Mouse (Mus musculus) heart, embryonic 14.5 days (tissue): ENCODE results near the gene Mif4gd. TPM values are rescaled to one million over a fixed set of nuclear protein-coding genes. Genes with fewer than 3 reads are reported as not detected.

Source experiments
- ATAC-seq: fragments of 200-750 bp; cut with Nextera tagmentation; 2 replicates; pipeline ENCODE4 v1.8.0; 2017; ENCODE audit warnings: low read depth, moderate TSS enrichment; ENCODE audit not compliant: insufficient number of reproducible peaks, insufficient read depth, low FRiP score
- H3K27ac ChIP-seq, 2 experiments: fragments of 200-500 bp in 1 of 2; fragments of 300-500 bp in 1 of 2; sonication (generic) in 1 of 2; replicated peaks in 1 of 2; 2 replicates each; pipeline ENCODE4 v1.5.1; 2012 to 2014; ENCODE audit warnings: low read depth in 2 of 2, low read length in 2 of 2, control low read depth in 1 of 2, mild to moderate bottlenecking in 1 of 2, mixed read lengths in 1 of 2; ENCODE audit not compliant: control insufficient read depth in 1 of 2, insufficient read depth in 1 of 2
- H3K27me3 ChIP-seq: fragments of 300-500 bp; sonication (generic); 2 replicates; pipeline ENCODE4 v1.6.1; 2014; ENCODE audit warnings: mild to moderate bottlenecking, low read length, control low read depth; ENCODE audit not compliant: control insufficient read depth, insufficient read depth
- H3K36me3 ChIP-seq: fragments of 300-500 bp; sonication (generic); 2 replicates; pipeline ENCODE4 v1.6.1; 2014; ENCODE audit warnings: mild to moderate bottlenecking, control low read depth, low read length, mixed read lengths; ENCODE audit not compliant: control insufficient read depth, insufficient read depth
- H3K4me1 ChIP-seq, 2 experiments: fragments of 200-500 bp in 1 of 2; fragments of 300-500 bp in 1 of 2; sonication (generic) in 1 of 2; 2 replicates each; pipeline ENCODE4 v1.6.1; 2012 to 2014; ENCODE audit warnings: low read length in 2 of 2, control low read depth in 1 of 2, mixed read lengths in 1 of 2; ENCODE audit not compliant: control insufficient read depth in 2 of 2, insufficient read depth in 2 of 2
- H3K4me2 ChIP-seq: fragments of 300-500 bp; sonication (generic); 2 replicates; pipeline ENCODE4 v1.6.1; 2014; ENCODE audit warnings: mild to moderate bottlenecking, low read length
- H3K4me3 ChIP-seq, 2 experiments: fragments of 200-500 bp in 1 of 2; fragments of 300-500 bp in 1 of 2; sonication (generic) in 1 of 2; 2 replicates each; pipeline ENCODE4 v1.5.1; 2012 to 2014; ENCODE audit warnings: low read length in 2 of 2, mild to moderate bottlenecking in 2 of 2, control low read depth in 1 of 2, low read depth in 1 of 2, moderate library complexity in 1 of 2; ENCODE audit not compliant: control insufficient read depth in 1 of 2, insufficient read depth in 1 of 2
- H3K9ac ChIP-seq: fragments of 300-500 bp; sonication (generic); 2 replicates; pipeline ENCODE4 v1.6.1; 2014; ENCODE audit warnings: mild to moderate bottlenecking, low read length
- H3K9me3 ChIP-seq: fragments of 300-500 bp; sonication (generic); 2 replicates; pipeline ENCODE4 v1.6.1; 2016; ENCODE audit warnings: low read length, control low read depth; ENCODE audit not compliant: control insufficient read depth
- WGBS: fragments of 180-500 bp; shearing (Covaris S2); extraction: QIAGEN DNeasy Blood & Tissue Kit; methylation state at CpG from one replicate; pipeline ENCODE4 v1.1.7; 2014; 5-methylcytosine and 5-hydroxymethylcytosine counted together
- polyA plus RNA-seq: library from polyadenylated mRNA; unstranded; fragments of >200 nt; fragmentation: Nextera tagmentation; extraction: Ambion mirVana; gene quantifications from 2 replicates; pipeline ENCODE4 v1.2.1, GENCODE M21; 2014

Gene Mif4gd
- polyA plus RNA-seq, 1 experiment from 2014 or later, result 32.3 TPM

GRCm38 (mm10) chr11:115627705-115628464 is 15.1 kb upstream of the Mif4gd start, which contains the start of gene Slc25a19:
Slc25a19 (minus strand) TSS chr11:115628295.
- under 1% methylated on average over 47 of the region's 47 CpGs for WGBS
- peak within 1 kb of the TSS; percentile 61 to 65 for H3K27ac ChIP-seq

DNA sequence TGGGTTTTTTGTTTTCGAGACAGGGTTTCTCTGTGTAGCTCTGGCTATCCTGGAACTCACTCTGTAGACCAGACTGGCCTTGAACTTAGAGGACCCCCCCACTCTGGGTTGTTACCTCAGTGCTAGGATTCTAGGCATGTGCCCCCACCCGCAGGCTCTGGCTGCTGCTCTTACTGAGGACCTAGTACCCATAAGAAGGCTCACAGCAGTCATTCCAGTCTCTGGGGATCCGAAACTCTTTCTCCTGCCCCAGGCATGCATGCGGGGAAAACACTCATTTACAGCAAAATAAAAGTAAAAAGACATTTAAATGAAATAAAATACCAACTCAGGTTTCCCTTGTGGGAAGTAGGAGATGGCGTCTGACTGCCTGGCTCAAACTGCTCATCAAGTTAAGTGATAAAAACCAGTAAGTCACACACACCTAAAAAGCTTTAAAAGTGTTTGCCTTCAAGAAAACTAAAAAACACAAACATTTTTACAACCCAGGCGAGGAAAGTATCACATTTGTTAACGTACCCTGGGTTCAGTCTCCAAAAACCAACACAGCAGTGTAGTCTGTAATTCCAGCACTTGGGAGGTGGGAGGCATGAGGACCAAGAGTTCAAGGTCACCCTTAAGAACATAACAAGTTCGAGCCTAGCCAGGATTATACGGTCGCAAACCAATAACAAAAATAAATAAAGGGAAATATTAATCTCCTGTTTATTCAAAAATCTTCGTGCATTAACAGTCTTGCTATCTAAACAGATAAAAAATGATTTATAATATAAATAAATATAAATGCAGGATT is 14.3 kb upstream of the Mif4gd start:
- Histone ChIP-seq H3K27me3 (no peaks in the 10 kb centered on the region), H3K27ac (peak overlapping the region in 1 of 2 experiments; percentile 61; a peak in 2 of 4 replicates)
- 44% methylated on average over 11 of the region's 11 CpGs for WGBS

More at GRCm38 (mm10) chr11:115627705-115628464, 15.1 kb upstream of the Mif4gd start, which contains the start of gene Slc25a19:
- Histone ChIP-seq H3K9ac (peak within 1 kb of the TSS; percentile 80), H3K4me3 (peak within 1 kb of the TSS; percentile 72 to 91), H3K36me3 (peaks cover 14% of the 10 kb centered on the region), H3K9me3 (no peaks in the 10 kb centered on the region), H3K4me2 (peak within 1 kb of the TSS; percentile 85), H3K4me1 (peaks cover 2 to 10% of the 10 kb centered on the region in 2 experiments; a peak in 2 of 4 replicates), H3K27me3 (no peaks in the 10 kb centered on the region)
- peak; percentile 98 for ATAC-seq

DNA sequence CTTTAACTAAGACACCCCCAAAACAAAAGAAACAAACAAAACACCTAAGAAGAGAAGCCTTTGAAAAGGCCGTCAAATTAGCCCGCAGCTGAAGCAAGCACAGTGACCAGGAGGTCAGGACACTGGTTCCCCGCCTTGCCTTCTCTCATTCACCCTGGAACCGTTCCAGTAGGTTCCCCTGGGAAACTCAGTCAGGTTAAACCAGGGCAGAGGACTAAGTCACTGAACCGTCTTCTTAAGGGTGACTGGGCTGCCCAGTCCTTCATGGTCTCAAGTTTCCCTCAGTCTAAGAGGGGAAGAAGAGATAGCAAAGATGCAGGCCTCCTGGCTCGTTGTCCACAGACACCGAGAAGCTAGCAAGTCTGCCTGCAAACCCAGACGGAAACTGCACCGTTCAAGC is 13.1 kb upstream of the Mif4gd start:
- peaks cover 32% of the 10 kb centered on the region for H3K36me3 ChIP-seq
- no peak overlapping the region for H3K9ac ChIP-seq
- H3K27me3 ChIP-seq, result no peaks in the 10 kb centered on the region
- no peak for ATAC-seq
- H3K27ac ChIP-seq, result no peak overlapping the region
- H3K4me3 ChIP-seq, result no peak overlapping the region
- no peaks in the 10 kb centered on the region for H3K9me3 ChIP-seq
- WGBS, result 73% methylated on average over 9 of the region's 9 CpGs
- H3K4me1 ChIP-seq, result peaks cover 2 to 10% of the 10 kb centered on the region in 2 experiments; a peak in 2 of 4 replicates
- H3K4me2 ChIP-seq, result no peak overlapping the region

More for the DNA sequence above, 14.3 kb upstream of the Mif4gd start:
- H3K36me3 ChIP-seq, result peaks cover 22% of the 10 kb centered on the region
- H3K4me2 ChIP-seq, result peak overlapping the region; percentile 85
- H3K9ac ChIP-seq, result peak overlapping the region; percentile 80
- no peaks in the 10 kb centered on the region for H3K9me3 ChIP-seq
- H3K4me3 ChIP-seq, result peak overlapping the region; percentile 72 to 91
- ATAC-seq, result no peak
- H3K4me1 ChIP-seq, result peaks cover 2 to 10% of the 10 kb centered on the region in 2 experiments; a peak in 2 of 4 replicates

DNA sequence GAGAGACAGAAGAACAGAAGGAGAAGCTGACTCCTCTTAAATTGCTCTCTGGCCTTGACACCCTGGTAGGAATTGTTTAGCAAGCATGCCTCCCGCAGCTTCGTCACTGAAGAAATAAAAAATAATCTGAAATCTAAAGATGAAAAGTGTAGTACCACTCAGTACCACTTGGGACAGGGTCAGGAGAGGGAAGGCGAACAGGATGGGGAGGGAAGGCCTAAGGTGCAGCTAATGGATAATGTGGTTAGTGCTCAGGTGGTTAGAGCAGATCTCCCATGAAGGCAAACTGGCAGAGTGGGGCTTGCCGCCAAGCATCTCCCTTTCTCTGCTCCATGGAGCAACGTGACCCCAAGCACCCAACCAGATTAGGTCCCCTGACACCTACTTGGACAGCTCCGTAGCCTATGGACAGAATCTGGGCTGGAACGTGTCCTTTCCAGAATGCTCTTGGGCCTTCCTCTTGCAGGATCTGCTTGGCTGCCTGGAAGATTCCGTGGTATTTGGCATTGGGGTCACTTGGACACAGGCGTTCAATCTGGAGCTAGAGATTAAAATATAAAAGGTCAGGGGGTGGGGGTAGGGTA is 10.8 kb upstream of the Mif4gd start:
- Histone ChIP-seq H3K4me1 (peaks cover 2 to 10% of the 10 kb centered on the region in 2 experiments; a peak in 2 of 4 replicates), H3K9ac (no peak overlapping the region), H3K27me3 (no peaks in the 10 kb centered on the region), H3K4me2 (no peak overlapping the region), H3K4me3 (no peak overlapping the region), H3K36me3 (peaks cover 52% of the 10 kb centered on the region), H3K27ac (no peak overlapping the region), H3K9me3 (no peaks in the 10 kb centered on the region)
- no peak for ATAC-seq
- WGBS, result 78% methylated on average over 9 of the region's 9 CpGs

- no peak for ATAC-seq
- no peaks in the 10 kb centered on the region for H3K27me3 ChIP-seq
- H3K27ac ChIP-seq, result no peak overlapping the region
- H3K9me3 ChIP-seq, result no peaks in the 10 kb centered on the region
- H3K9ac ChIP-seq, result no peak overlapping the region
- peaks cover 10 to 14% of the 10 kb centered on the region in 2 experiments; a peak in 3 of 4 replicates for H3K4me1 ChIP-seq
- peaks cover 79% of the 10 kb centered on the region for H3K36me3 ChIP-seq
- H3K4me2 ChIP-seq, result no peak overlapping the region
- 94% methylated on average over 7 of the region's 7 CpGs for WGBS
- no peak overlapping the region for H3K4me3 ChIP-seq
These were observed 7.2 kb upstream of the Mif4gd start for GRCm38 (mm10) chr11:115619949-115620348.

DNA sequence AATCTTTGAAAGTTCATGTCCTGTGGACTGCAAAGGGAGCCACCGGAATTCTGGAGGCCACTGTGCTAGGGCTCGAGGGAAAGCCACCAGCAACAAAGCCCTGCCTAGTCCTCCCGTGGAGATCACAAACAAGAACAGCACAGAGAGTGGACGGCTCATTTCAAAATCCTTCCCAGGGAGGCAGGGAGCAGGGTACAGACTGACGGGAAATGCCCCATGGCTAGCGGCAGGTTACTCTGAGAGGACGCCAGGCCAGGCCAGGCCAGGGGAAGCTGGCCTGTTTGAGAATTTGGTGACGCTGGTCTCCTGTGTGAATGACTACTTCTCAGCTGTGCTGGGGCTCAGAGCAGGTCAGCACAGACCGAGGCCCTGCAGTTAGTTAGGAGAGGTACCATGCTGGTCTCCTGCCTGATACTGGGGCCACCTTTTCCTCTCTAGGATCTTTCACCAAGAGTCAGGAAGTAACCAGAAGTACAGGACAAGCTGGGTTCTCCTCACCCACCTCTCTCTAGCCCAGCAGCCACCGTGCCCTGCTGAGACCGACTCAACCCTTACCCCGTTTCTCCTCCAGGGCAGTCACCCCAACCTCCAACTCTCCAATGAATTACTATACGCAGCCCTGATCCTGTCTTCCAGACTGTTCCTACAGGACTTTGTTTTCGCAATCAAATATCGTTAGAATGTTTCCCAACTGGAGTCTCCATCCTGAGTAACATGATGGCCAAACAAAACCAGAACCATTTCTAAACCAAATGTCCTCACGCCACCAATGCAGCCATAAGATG is 6.2 kb upstream of the Mif4gd start:
- H3K4me3 ChIP-seq, result no peak overlapping the region
- no peaks in the 10 kb centered on the region for H3K9me3 ChIP-seq
- peaks cover 81% of the 10 kb centered on the region for H3K36me3 ChIP-seq
- no peak for ATAC-seq
- H3K4me1 ChIP-seq, result peaks cover 10 to 19% of the 10 kb centered on the region in 2 experiments; a peak in 3 of 4 replicates
- H3K27me3 ChIP-seq, result no peaks in the 10 kb centered on the region
- H3K4me2 ChIP-seq, result no peak overlapping the region
- 89% methylated on average over 16 of the region's 16 CpGs for WGBS
- H3K27ac ChIP-seq, result no peak overlapping the region
- no peak overlapping the region for H3K9ac ChIP-seq
